In the genomic region with DNA sequence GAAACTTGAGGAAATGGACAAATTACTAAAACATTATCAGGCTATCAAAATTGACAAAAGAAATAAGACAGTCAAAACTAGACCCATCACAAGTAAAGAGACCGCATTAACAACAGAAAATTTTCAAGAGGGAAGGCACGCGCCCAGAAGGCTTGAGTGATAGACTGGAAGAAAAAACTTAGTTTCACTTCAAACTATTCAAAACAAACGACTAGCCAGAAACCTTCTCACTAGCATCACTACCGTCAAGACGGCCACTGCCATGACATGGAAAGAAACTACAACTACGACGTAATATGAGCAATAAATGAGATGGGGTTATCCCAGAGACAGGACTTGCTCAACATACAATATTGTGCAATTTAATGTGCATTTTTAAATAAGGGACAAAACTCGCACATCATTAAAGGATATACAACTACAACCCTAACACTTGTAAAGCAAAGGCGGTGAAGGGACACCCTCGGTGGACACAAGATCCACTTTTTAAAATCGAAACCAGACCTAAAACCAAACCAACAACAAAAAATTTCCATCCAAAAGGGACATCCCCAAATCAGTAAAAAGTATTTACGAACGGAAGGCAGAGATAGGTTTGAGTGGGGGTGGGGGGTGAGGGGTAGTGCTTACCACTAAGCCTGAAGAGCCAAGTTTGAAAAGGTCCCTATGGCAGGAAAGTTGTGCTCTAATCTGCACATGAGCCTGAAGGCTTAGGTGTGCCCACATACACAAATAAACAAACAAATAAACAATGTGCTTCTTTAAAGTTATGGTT, we compare ENCODE assay signal across 27 mouse cellular contexts. TPM values are rescaled to one million over a fixed set of nuclear protein-coding genes. Genes with fewer than 3 reads are reported as not detected.
A peak's percentile ranks its signal among the peaks of the same experiment; 100 is the strongest.
DNase-seq lines count a peak whose midpoint lies in the region; ATAC-seq and TF ChIP-seq lines count a peak whose summit lies in the region.
"Had no signal": no experiment of that assay in that cellular context is flagged by ENCODE, and none has a peak within 500 bp of the region (broad histone marks: within the 10 kb centered on the region; RNA-seq: fewer than 3 reads in every experiment).

No protein-coding gene starts in this region.

- TF ChIP-seq EP300 in lung, postnatal 0 days (IDR thresholded peaks at IDR 0.05) = no peak

- no peak overlapping the region for H3K4me3 ChIP-seq in lung, postnatal 0 days (ENCODE audit: low read depth, low read length)
- peak overlapping the region; percentile 57 for H3K4me3 ChIP-seq in E14TG2a.4 (replicated peaks; ENCODE audit: low read length)
- H3K4me3 ChIP-seq: forebrain, embryonic 13.5 days; heart, embryonic 12.5 days; liver, embryonic 13.5 days had no signal

- DNase-seq in lung, postnatal 0 days (ENCODE audit: low spot score) = peak; percentile 15
- no peak for DNase-seq in lung, postnatal 14 days
- peak; percentile 79 for DNase-seq in splenic B cell, adult 2 months (ENCODE audit: low read depth, low spot score)
- DNase-seq in gastrocnemius, adult 18-20 months (ENCODE audit: low spot score) = no peak
- DNase-seq in neural tube, embryonic 10.5 days (ENCODE audit: extremely low spot score, low spot score) = no peak
- DNase-seq in cerebellum, postnatal 4 days (ENCODE audit: low spot score in 2 of 2) = no peak
- DNase-seq: cerebellum, adult 11-12 months; cerebellum, postnatal 14 days; gastrocnemius, postnatal 14 days; heart, adult 18-20 months; heart, postnatal 14 days; kidney, adult 18-20 months; layer of hippocampus, adult 9-11 months; liver, embryonic 13.5 days; lung, adult 2 months; lung, postnatal 36 days; right cerebral cortex, postnatal 14 days; spleen, adult 18-20 months; thymus, adult 2 months; thymus, postnatal 4 days had no signal

- no peaks in the 10 kb centered on the region for H3K27me3 ChIP-seq in lung, postnatal 0 days (replicated peaks; ENCODE audit: insufficient read depth, low read length)
- H3K27me3 ChIP-seq in E14TG2a.4 (ENCODE audit: insufficient read depth, low read length) = no peaks in the 10 kb centered on the region
- H3K27me3 ChIP-seq in splenic B cell, adult 2 months (ENCODE audit: control insufficient read depth, insufficient read depth, low read length, poor library complexity, severe bottlenecking) = no peaks in the 10 kb centered on the region
- H3K27me3 ChIP-seq: forebrain, embryonic 13.5 days; heart, embryonic 12.5 days; liver, embryonic 13.5 days had no signal

- TF ChIP-seq CTCF in lung, postnatal 0 days (IDR thresholded peaks at IDR 0.05) = no peak
- TF ChIP-seq CTCF in E14TG2a.4 (conservative IDR thresholded peaks at IDR 0.05; ENCODE audit: low read length) = no peak

- no peak overlapping the region for H3K27ac ChIP-seq in lung, postnatal 0 days (ENCODE audit: low read length)
- H3K27ac ChIP-seq: forebrain, embryonic 13.5 days; hindbrain, postnatal 0 days; kidney, postnatal 0 days; liver, embryonic 13.5 days had no signal

- H3K36me3 ChIP-seq in lung, postnatal 0 days (ENCODE audit: insufficient read depth, low read length) = no peaks in the 10 kb centered on the region
- H3K36me3 ChIP-seq in E14TG2a.4 (ENCODE audit: insufficient read depth, low read length) = no peaks in the 10 kb centered on the region
- H3K36me3 ChIP-seq in splenic B cell, adult 2 months (ENCODE audit: control insufficient read depth, insufficient read depth, low read length, poor library complexity, severe bottlenecking) = no peaks in the 10 kb centered on the region
- H3K36me3 ChIP-seq: heart, embryonic 12.5 days; liver, embryonic 13.5 days had no signal

- ATAC-seq in lung, postnatal 0 days = no peak
- peak; percentile 87 for ATAC-seq in inflammation-experienced regulatory T-cells, adult 6 months
- ATAC-seq: forebrain, embryonic 13.5 days; hindbrain, postnatal 0 days; midbrain, embryonic 16.5 days had no signal

- no peak overlapping the region for H3K9ac ChIP-seq in lung, postnatal 0 days (replicated peaks; ENCODE audit: low read depth)
- H3K9ac ChIP-seq: forebrain, embryonic 13.5 days; heart, embryonic 12.5 days; liver, embryonic 13.5 days had no signal

- WGBS in lung, postnatal 0 days = 77% methylated on average over 14 of the region's 14 CpGs

- H3K9me3 ChIP-seq in lung, postnatal 0 days (ENCODE audit: low read length) = no peaks in the 10 kb centered on the region
- no peaks in the 10 kb centered on the region for H3K9me3 ChIP-seq in E14TG2a.4 (ENCODE audit: low read length)
- H3K9me3 ChIP-seq: forebrain, embryonic 13.5 days; heart, embryonic 12.5 days; liver, embryonic 13.5 days had no signal

- H3K4me1 ChIP-seq in lung, postnatal 0 days (ENCODE audit: insufficient read depth, low read depth, low read length) = no peaks in the 10 kb centered on the region; the same call in 1 of the 2 replicates
- peaks cover 79% of the 10 kb centered on the region for H3K4me1 ChIP-seq in E14TG2a.4 (replicated peaks; ENCODE audit: low read depth, low read length)

- no peak overlapping the region for H3K4me2 ChIP-seq in lung, postnatal 0 days (replicated peaks; ENCODE audit: low read depth, low read length)
- H3K4me2 ChIP-seq: forebrain, embryonic 13.5 days; heart, embryonic 12.5 days; liver, embryonic 13.5 days had no signal

RNA-seq across cellular contexts. Expression of a gene that starts 16.3 kb away (rescaled TPM):
- polyA plus RNA-seq in lung, postnatal 0 days (2015; fragmentation: Nextera tagmentation; extraction: Ambion mirVana) = 47.3 and 55.7 TPM in 2 replicates
- polyA plus RNA-seq in inflammation-experienced regulatory T-cells, adult 6 months (2017; shearing (Covaris generic)) = 100 to 1,000 TPM in 1 of 3 experiments, 10 to 100 TPM in 2; 73.2 to 103 (median 86.4) TPM
- total RNA-seq in gastrocnemius, adult 18-20 months (2021) = 10 to 100 TPM; 31.2 to 33.9 TPM

Comparison
In these comparisons a context has a peak if more than half of its experiments do, and no peak if none do; other contexts are left out.
1. DNase-seq: peak in lung, postnatal 0 days (single experiment) and splenic B cell, adult 2 months (single experiment); none in lung, postnatal 14 days (single experiment), gastrocnemius, adult 18-20 months (single experiment), neural tube, embryonic 10.5 days (single experiment) and cerebellum, postnatal 4 days (0 of 2).